Mouse (Mus musculus) intestine, postnatal 0 days (tissue): Measurements from ENCODE around the gene Rnf183. TPM values are rescaled to one million over a fixed set of nuclear protein-coding genes. Genes with fewer than 3 reads are reported as not detected.

ENCODE experiments used
- ATAC-seq: fragments of 200-750 bp; cut with Nextera tagmentation; 2 replicates; pipeline ENCODE4 v1.8.0; 2017; ENCODE audit warnings: mild to moderate bottlenecking, moderate TSS enrichment, moderate library complexity
- H3K27ac ChIP-seq: fragments of 300-500 bp; sonication (generic); 2 replicates; pipeline ENCODE4 v1.5.1; 2014; ENCODE audit warnings: mild to moderate bottlenecking, low read depth, low read length, moderate library complexity
- H3K27me3 ChIP-seq: fragments of 300-500 bp; sonication (generic); replicated peaks from 2 replicates; pipeline ENCODE4 v1.6.1; 2014; ENCODE audit warnings: low read length, mixed read lengths; ENCODE audit not compliant: control insufficient read depth, insufficient read depth
- H3K36me3 ChIP-seq: fragments of 300-500 bp; sonication (generic); 2 replicates; pipeline ENCODE4 v1.6.1; 2014; ENCODE audit warnings: mild to moderate bottlenecking, moderate library complexity; ENCODE audit not compliant: control insufficient read depth, insufficient read depth
- H3K4me1 ChIP-seq: fragments of 300-500 bp; sonication (generic); replicated peaks from 2 replicates; pipeline ENCODE4 v1.6.1; 2014; ENCODE audit warnings: antibody characterized with exemption, low read length, mixed read lengths; ENCODE audit not compliant: control insufficient read depth, insufficient read depth
- H3K4me2 ChIP-seq: fragments of 300-500 bp; sonication (generic); replicated peaks from 2 replicates; pipeline ENCODE4 v1.6.1; 2014; ENCODE audit warnings: low read depth, mild to moderate bottlenecking, moderate library complexity
- H3K4me3 ChIP-seq: fragments of 300-500 bp; sonication (generic); 2 replicates; pipeline ENCODE4 v1.5.1; 2014; ENCODE audit warnings: low read depth, low read length
- H3K9ac ChIP-seq: fragments of 300-500 bp; sonication (generic); 2 replicates; pipeline ENCODE4 v1.6.1; 2014; ENCODE audit warnings: mild to moderate bottlenecking, low read depth, low read length
- H3K9me3 ChIP-seq: fragments of 300-500 bp; sonication (generic); 2 replicates; pipeline ENCODE4 v1.6.1; 2016; ENCODE audit warnings: mixed run types; ENCODE audit not compliant: control insufficient read depth
- CTCF ChIP-seq: sonication (generic); IDR thresholded peaks from 2 replicates; pipeline ENCODE4 v1.5.1; 2016; ENCODE audit warnings: low read depth, mild to moderate bottlenecking, control low read depth, antibody characterized with exemption, moderate library complexity
- WGBS: fragments of 180-500 bp; shearing (Covaris S2); extraction: QIAGEN DNeasy Blood & Tissue Kit; methylation state at CpG from one replicate; pipeline ENCODE4 v1.1.7; 2014; 5-methylcytosine and 5-hydroxymethylcytosine counted together
- polyA plus RNA-seq: library from polyadenylated mRNA; unstranded; fragments of >200 nt; fragmentation: Nextera tagmentation; extraction: Ambion mirVana; gene quantifications from 2 replicates; pipeline ENCODE4 v1.2.1, GENCODE M21; 2015

The Rnf183 gene
- polyA plus RNA-seq, 1 experiment from 2014 or later = 0.35 TPM

GRCm38 (mm10) chr4:62391892-62392291 lies 43.2 kb downstream of the Rnf183 start:
- ATAC-seq = no peak
- peak; percentile 28; the same call in 1 of the 2 replicates for TF ChIP-seq CTCF
- no peak overlapping the region; the same call in 1 of the 2 replicates for H3K27ac ChIP-seq
- no peak overlapping the region for H3K4me3 ChIP-seq
- no peaks in the 10 kb centered on the region for H3K9me3 ChIP-seq
- no peaks in the 10 kb centered on the region; the same call in 1 of the 2 replicates for H3K4me1 ChIP-seq
- H3K4me2 ChIP-seq = no peak overlapping the region
- WGBS = 84% methylated on average over 7 of the region's 7 CpGs
- peaks cover 44% of the 10 kb centered on the region for H3K36me3 ChIP-seq
- no peak overlapping the region for H3K9ac ChIP-seq
- no peaks in the 10 kb centered on the region for H3K27me3 ChIP-seq

GRCm38 (mm10) chr4:62389592-62390512 lies 45.2 kb downstream of the Rnf183 start:
- no peak for TF ChIP-seq CTCF
- Histone ChIP-seq H3K4me2 (no peak overlapping the region), H3K36me3 (peaks cover 40% of the 10 kb centered on the region), H3K4me3 (no peak overlapping the region), H3K9me3 (no peaks in the 10 kb centered on the region), H3K4me1 (no peaks in the 10 kb centered on the region; the same call in 1 of the 2 replicates), H3K27me3 (no peaks in the 10 kb centered on the region), H3K9ac (no peak overlapping the region), H3K27ac (peak overlapping the region; percentile 54)
- ATAC-seq = peak; percentile 48; the same call in 1 of the 2 replicates
- 37% methylated on average over 5 of the region's 5 CpGs for WGBS

- Histone ChIP-seq H3K9ac (no peak overlapping the region), H3K27me3 (no peaks in the 10 kb centered on the region), H3K27ac (no peak overlapping the region), H3K9me3 (no peaks in the 10 kb centered on the region), H3K36me3 (peaks cover 22% of the 10 kb centered on the region), H3K4me1 (peaks cover 3% of the 10 kb centered on the region), H3K4me3 (no peak overlapping the region), H3K4me2 (no peak overlapping the region)
- ATAC-seq = no peak
- 91% methylated on average over 7 of the region's 7 CpGs for WGBS
- no peak for TF ChIP-seq CTCF
Observed at GRCm38 (mm10) chr4:62385439-62385838, 49.6 kb downstream of the Rnf183 start.

- WGBS = 57% methylated on average over 1 of the region's 1 CpGs
- Histone ChIP-seq H3K27me3 (no peaks in the 10 kb centered on the region), H3K27ac (peak overlapping the region; percentile 63; the same call in 1 of the 2 replicates), H3K9ac (no peak overlapping the region), H3K4me3 (no peak overlapping the region), H3K4me2 (no peak overlapping the region), H3K36me3 (peaks cover 22% of the 10 kb centered on the region), H3K4me1 (peaks cover 3% of the 10 kb centered on the region; the same call in 1 of the 2 replicates), H3K9me3 (no peaks in the 10 kb centered on the region)
- no peak for ATAC-seq
- no peak for TF ChIP-seq CTCF
Observed at GRCm38 (mm10) chr4:62384159-62384558, 50.9 kb downstream of the Rnf183 start.

GRCm38 (mm10) chr4:62383752-62384151 lies 51.3 kb downstream of the Rnf183 start:
- Histone ChIP-seq H3K9ac (no peak overlapping the region), H3K27me3 (no peaks in the 10 kb centered on the region), H3K9me3 (no peaks in the 10 kb centered on the region), H3K4me2 (0 out of 2 replicates have a peak overlapping the region, but pooled peaks have one; percentile 14), H3K4me3 (no peak overlapping the region), H3K27ac (peak overlapping the region; percentile 63; the same call in 1 of the 2 replicates), H3K36me3 (peaks cover 22% of the 10 kb centered on the region), H3K4me1 (peaks cover 3% of the 10 kb centered on the region; the same call in 1 of the 2 replicates)
- 46% methylated on average over 7 of the region's 7 CpGs for WGBS
- peak; percentile 74 for ATAC-seq
- no peak for TF ChIP-seq CTCF

GRCm38 (mm10) chr4:62383207-62383606 lies 51.8 kb downstream of the Rnf183 start:
- Histone ChIP-seq H3K4me3 (no peak overlapping the region), H3K27me3 (no peaks in the 10 kb centered on the region), H3K9ac (no peak overlapping the region), H3K9me3 (no peaks in the 10 kb centered on the region), H3K27ac (peak overlapping the region; percentile 82), H3K4me2 (peak overlapping the region; percentile 14; the same call in 1 of the 2 replicates), H3K4me1 (peaks cover 3% of the 10 kb centered on the region; the same call in 1 of the 2 replicates), H3K36me3 (peaks cover 17% of the 10 kb centered on the region)
- TF ChIP-seq CTCF = no peak
- no peak for ATAC-seq
- WGBS = 44% methylated on average over 6 of the region's 6 CpGs
